Mouse (Mus musculus) erythroblast, embryonic 14.5 days (primary cell): ENCODE results near the gene Vmn2r90.
"Not testable (repeated sequence)": the region's sequence is repeated elsewhere in the genome, so short reads cannot be mapped to it uniquely, and the experiment has no call there.

Experiments used
- GATA1 ChIP-seq: IDR thresholded peaks from 2 replicates; pipeline ENCODE4 v1.6.1; 2012; ENCODE audit warnings: low read length, inconsistent platforms, mixed read lengths
- TAL1 ChIP-seq: IDR thresholded peaks from 3 replicates; pipeline ENCODE4 v1.6.1; 2012; ENCODE audit warnings: low read length, inconsistent platforms, mixed read lengths

DNA sequence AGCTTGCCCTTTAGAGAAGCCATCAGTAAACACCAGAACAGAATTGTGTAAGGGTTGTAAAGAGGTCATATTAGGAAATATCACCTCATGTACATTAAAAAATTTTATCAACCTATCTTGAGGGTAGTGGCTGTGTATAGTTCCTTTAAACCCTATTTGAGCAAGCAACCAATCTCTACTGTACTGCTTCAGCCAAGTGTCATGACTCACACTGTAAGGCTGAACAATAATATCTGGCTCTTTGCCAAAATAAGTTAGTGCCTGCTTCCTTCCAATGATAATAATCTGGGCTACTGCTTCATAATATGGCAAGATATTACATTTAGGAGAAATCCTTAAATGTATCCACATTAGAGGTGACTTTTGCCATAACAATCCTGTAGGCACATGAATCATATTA lies 38.0 kb downstream of the Vmn2r90 start:
- not testable (repeated sequence) for TF ChIP-seq TAL1, GATA1
